Mouse (Mus musculus) megakaryocyte, embryonic 14.5 days (primary cell): Measurements from ENCODE around the gene Asap2.

Source experiments
- FLI1 ChIP-seq: IDR thresholded peaks from 2 replicates; pipeline ENCODE4 v1.6.1; 2012; ENCODE audit warnings: low read length, inconsistent platforms, mixed read lengths
- GATA1 ChIP-seq: IDR thresholded peaks from 3 replicates; pipeline ENCODE4 v1.6.1; 2012; ENCODE audit warnings: mixed read lengths, low read length, inconsistent platforms, borderline replicate concordance

DNA sequence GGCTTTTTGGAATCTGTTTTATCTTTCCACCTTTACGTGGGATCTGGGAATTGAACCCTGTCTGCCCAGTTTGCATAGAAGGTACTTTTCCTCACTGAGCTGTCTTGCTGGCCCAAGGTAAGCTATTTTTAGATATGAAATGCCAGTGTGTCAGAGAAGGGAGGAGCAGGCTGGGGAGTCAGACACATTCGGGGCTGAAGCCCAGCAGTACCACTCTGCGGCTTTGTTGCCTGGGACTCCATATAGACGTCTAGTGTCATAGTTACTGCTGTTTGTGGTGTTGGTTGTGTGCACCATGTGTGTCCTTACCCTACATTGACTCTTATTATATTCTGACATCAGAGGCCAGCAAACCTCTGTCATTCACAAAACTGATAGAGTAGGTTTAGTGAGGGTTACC is 192.5 kb downstream of the Asap2 start:
- no peak for TF ChIP-seq GATA1
- no peak for TF ChIP-seq FLI1
